Mouse (Mus musculus): ENCODE data around the gene Mlst8. TPM values are rescaled to one million over a fixed set of nuclear protein-coding genes. Genes with fewer than 3 reads are reported as not detected.

Mlst8 gene
- 10 to 100 TPM; 34.5 to 37.1 TPM for total RNA-seq (2021)
- long read RNA-seq, experiment 1, transcript Mlst8-202 (9 exons, 3,340 nt) = minor isoform, 12 of 51 reads
- long read RNA-seq, experiment 1, transcript Mlst8-201 (9 exons, 3,358 nt) = major isoform, 17 of 51 reads
- long read RNA-seq, experiment 1, partial matches to known transcripts = 1 of 51 reads
- long read RNA-seq, experiment 1, other reads (novel, unspliced or antisense) = 18 of 51 reads
- long read RNA-seq, experiment 2, transcript Mlst8-202 (9 exons, 3,340 nt) = minor isoform, 6 of 45 reads
- long read RNA-seq, experiment 2, transcript Mlst8-201 (9 exons, 3,358 nt) = major isoform, 9 of 45 reads
- long read RNA-seq, experiment 2, partial matches to known transcripts = 2 of 45 reads
- long read RNA-seq, experiment 2, other reads (novel, unspliced or antisense) = 23 of 45 reads

GRCm38 (mm10) chr17:24478663-24479380, at the start of gene Mlst8:
TSS of gene Mlst8 (minus strand) at chr17:24479078.
- DNase-seq (ENCODE audit: extremely low spot score in 1 of 2, low spot score in 2 of 2) = peak; percentile 96 to 98
- intact Hi-C loops (cut with DNase I) = no loop called here
- Histone ChIP-seq H3K4me3 (peak within 1 kb of the TSS; percentile 92), H3K27ac (peak within 1 kb of the TSS; percentile 99)
- TF ChIP-seq CTCF (IDR thresholded peaks at IDR 0.05) = peak; percentile 89

DNA sequence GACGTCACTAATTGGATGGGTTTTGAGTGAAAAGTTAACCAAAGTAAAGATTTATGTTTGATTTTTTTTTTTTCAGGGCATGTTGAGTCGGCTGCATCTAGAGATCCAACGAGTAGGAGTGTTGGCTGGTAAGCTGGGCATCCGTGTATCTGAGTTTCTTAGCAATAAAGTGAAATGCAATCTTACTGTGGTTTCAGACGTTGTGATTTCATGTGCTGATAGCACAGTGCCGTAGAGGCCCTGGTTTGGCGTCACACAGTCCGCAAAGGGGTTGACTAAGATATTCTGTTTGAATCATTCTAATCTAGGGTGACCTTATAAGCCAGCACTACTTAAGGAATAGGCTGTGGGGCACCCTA, 49.7 kb upstream of the Mlst8 start:
- intact Hi-C loops (cut with DNase I) = loop anchor here (2.0 kb wide), 1 partner anchor 126 kb away; no protein-coding TSS in a partner anchor
- Histone ChIP-seq H3K4me3 (peak overlapping the region; percentile 71), H3K27ac (peak overlapping the region; percentile 79)
- peak in 1 of 2 experiments; percentile 18 for DNase-seq (ENCODE audit: extremely low spot score in 1 of 2, low spot score in 2 of 2)
- TF ChIP-seq CTCF (IDR thresholded peaks at IDR 0.05) = no peak

GRCm38 (mm10) chr17:24527723-24528559, 49.1 kb upstream of the Mlst8 start, which contains the start of gene Traf7:
TSS of gene Traf7 (minus strand) at chr17:24527938.
- DNase-seq (ENCODE audit: extremely low spot score in 1 of 2, low spot score in 2 of 2) = peak; percentile 84 to 92
- intact Hi-C loops (cut with DNase I) = loop anchor here (2.0 kb wide), 1 partner anchor 127 kb away; no protein-coding TSS in a partner anchor

DNA sequence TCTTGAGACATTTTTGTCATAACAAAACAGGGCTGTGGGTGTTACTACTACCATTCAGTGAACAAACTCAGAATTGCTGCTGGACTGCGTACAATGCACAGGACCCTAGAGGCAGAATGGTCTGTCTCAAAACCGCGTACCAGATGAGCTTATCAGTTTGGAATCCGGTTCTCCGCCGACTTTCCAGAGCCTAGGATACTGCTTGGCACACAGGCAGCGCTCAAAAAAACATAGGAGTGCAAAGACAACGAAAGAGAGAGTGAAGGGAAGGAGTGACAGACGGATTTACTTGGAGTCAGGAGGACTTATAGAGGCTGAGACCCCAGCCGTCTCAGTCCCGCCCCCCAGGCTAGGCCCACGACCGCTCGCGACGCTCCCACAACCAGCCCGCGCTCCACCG, 48.4 kb upstream of the Mlst8 start:
- no peak for TF ChIP-seq CTCF (IDR thresholded peaks at IDR 0.05)
- H3K4me3 ChIP-seq = peak overlapping the region; percentile 56
- intact Hi-C loops (cut with DNase I) = no loop called here
- peak overlapping the region; percentile 90 for H3K27ac ChIP-seq
- DNase-seq (ENCODE audit: extremely low spot score in 1 of 2, low spot score in 2 of 2) = no peak

More at GRCm38 (mm10) chr17:24527723-24528559, 49.1 kb upstream of the Mlst8 start, which contains the start of gene Traf7:
- TF ChIP-seq CTCF (IDR thresholded peaks at IDR 0.05) = no peak
- Histone ChIP-seq H3K27ac (peak within 1 kb of the TSS; percentile 90), H3K4me3 (peak within 1 kb of the TSS; percentile 71)

- DNase-seq (ENCODE audit: extremely low spot score in 1 of 2, low spot score in 2 of 2) = no peak
- TF ChIP-seq CTCF (IDR thresholded peaks at IDR 0.05) = no peak
- Histone ChIP-seq H3K27ac (no peak overlapping the region), H3K4me3 (no peak overlapping the region)
- intact Hi-C loops (cut with DNase I) = no loop called here
These were observed 45.9 kb upstream of the Mlst8 start for GRCm38 (mm10) chr17:24524734-24525133.

- H3K4me3 ChIP-seq = no peak overlapping the region
- no peak overlapping the region for H3K27ac ChIP-seq
- DNase-seq (ENCODE audit: extremely low spot score in 1 of 2, low spot score in 2 of 2) = no peak
- no peak for TF ChIP-seq CTCF (IDR thresholded peaks at IDR 0.05)
- intact Hi-C loops (cut with DNase I) = no loop called here
These were observed 41.6 kb upstream of the Mlst8 start for GRCm38 (mm10) chr17:24520450-24520849.

DNA sequence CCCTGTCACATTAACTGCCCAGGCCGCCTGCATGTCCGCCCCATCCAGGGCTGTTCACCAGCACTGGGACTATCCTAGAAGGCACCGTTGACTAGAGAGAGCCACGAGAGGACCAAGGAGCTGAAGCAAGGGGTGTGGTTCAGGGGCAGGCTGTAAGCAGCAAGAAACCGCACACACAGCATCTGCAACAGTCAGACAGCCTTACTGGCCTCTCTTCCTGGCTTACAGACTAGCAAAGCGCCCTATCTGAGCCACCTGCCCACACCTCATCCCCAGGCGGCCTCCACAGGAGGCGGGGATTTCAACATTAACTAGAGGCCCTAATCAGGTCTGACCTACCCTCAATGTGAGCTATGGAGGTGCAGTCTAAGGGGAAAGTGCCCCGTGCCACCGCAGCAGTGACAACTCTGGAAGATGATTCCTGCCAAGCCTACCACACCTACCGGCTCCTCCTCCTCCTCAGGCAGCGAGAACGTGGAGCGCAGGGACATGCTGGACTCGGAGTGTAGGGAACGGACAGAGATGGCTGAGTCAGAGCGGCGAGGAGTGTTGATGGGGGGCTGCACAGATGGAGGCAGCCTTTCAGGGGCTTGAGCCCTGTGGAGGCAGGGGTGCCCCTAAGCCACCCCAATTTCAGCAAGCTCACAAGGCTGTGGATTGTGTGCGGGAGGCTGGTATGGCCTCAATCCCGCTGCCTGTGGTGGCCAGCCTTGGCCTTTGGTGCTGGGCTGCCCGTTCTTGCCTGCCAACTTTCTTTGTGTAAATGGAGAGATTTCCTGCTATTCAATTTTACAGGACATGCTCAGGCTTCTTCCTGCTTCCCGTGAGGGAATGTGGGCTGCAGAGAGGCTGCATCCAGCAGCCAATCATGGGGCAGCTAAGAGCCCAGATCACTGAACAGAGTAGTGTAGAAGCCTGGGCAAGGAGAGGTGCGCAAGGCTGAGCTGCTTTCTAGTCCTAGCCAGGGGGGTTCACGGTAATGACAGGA, 35.7 kb upstream of the Mlst8 start:
- TF ChIP-seq CTCF (IDR thresholded peaks at IDR 0.05) = no peak
- intact Hi-C loops (cut with DNase I) = no loop called here
- Histone ChIP-seq H3K27ac (peak overlapping the region; percentile 15; the same call in 1 of the 2 replicates), H3K4me3 (no peak overlapping the region)
- DNase-seq (ENCODE audit: extremely low spot score in 1 of 2, low spot score in 2 of 2) = peak in 1 of 2 experiments; percentile 22

- Histone ChIP-seq H3K27ac (no peak overlapping the region; the same call in 1 of the 2 replicates), H3K4me3 (no peak overlapping the region)
- intact Hi-C loops (cut with DNase I) = no loop called here
- peak; percentile 84 for TF ChIP-seq CTCF (IDR thresholded peaks at IDR 0.05)
- DNase-seq (ENCODE audit: extremely low spot score in 1 of 2, low spot score in 2 of 2) = peak; percentile 65 to 79
These were observed 34.7 kb upstream of the Mlst8 start for GRCm38 (mm10) chr17:24513609-24514008.

DNA sequence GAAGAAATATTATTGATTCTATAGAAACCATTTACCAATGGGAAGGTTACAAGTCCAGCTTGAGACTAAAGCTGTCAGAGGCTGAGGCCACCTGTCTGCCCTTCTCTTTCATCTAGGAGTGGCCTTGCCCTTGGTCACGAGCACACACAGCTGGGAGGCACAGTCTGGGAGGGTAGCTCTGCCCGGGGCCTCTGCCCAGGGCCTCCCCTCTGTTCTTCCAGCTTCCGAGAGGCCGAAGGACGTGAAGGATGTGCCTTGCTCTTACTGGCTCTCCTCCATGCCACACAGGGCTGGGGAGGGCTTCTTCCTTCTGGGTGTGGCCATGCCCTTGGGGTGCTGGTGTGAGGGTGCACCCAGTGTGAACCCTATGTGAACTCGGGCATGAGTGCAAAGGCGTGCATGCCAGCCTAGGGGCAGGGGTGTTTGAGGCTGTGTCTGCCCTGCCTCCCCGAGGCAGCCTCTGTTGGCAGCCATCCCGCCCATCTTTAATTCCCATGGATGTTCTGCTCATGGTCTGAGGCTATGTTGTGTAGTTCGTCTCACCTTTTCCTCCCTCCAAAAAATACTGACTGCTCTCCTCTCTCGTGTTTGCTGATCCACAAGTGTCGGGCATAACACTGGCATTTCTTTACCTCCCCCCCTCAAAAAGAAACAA, 29.1 kb upstream of the Mlst8 start:
- intact Hi-C loops (cut with DNase I) = no loop called here
- no peak for DNase-seq (ENCODE audit: extremely low spot score in 1 of 2, low spot score in 2 of 2)
- peak overlapping the region; percentile 37; the same call in 1 of the 2 replicates for H3K27ac ChIP-seq

GRCm38 (mm10) chr17:24507129-24507664, 28.3 kb upstream of the Mlst8 start:
- Histone ChIP-seq H3K27ac (peak overlapping the region; percentile 88), H3K4me3 (no peak overlapping the region)
- DNase-seq (ENCODE audit: extremely low spot score in 1 of 2, low spot score in 2 of 2) = peak in 1 of 2 experiments; percentile 28
- intact Hi-C loops (cut with DNase I) = no loop called here
- TF ChIP-seq CTCF (IDR thresholded peaks at IDR 0.05) = no peak

More for the DNA sequence above, 29.1 kb upstream of the Mlst8 start:
- TF ChIP-seq CTCF (IDR thresholded peaks at IDR 0.05) = no peak
- no peak overlapping the region for H3K4me3 ChIP-seq
